Mouse (Mus musculus) ES-E14 (cell line): Measurements from ENCODE around the gene Epb42. TPM values are rescaled to one million over a fixed set of nuclear protein-coding genes. Genes with fewer than 3 reads are reported as not detected.
"Not testable (repeated sequence)": the region's sequence is repeated elsewhere in the genome, so short reads cannot be mapped to it uniquely, and the experiment has no call there.

Experiments
- DNase-seq: peaks from one replicate; pipeline ENCODE4 v3.0.0-alpha.2; 2013; ENCODE audit warnings: low read depth, low spot score
- H3K27ac ChIP-seq: 2 replicates; pipeline ENCODE4 v1.5.1; 2012; ENCODE audit warnings: low read depth, mild to moderate bottlenecking, low read length, moderate library complexity, mixed read lengths; ENCODE audit not compliant: poor library complexity, insufficient read depth, severe bottlenecking
- H3K36me3 ChIP-seq: 2 replicates; pipeline ENCODE4 v1.6.1; 2012; ENCODE audit warnings: mild to moderate bottlenecking, low read length, moderate library complexity, mixed read lengths; ENCODE audit not compliant: control insufficient read depth, poor library complexity, insufficient read depth, severe bottlenecking
- H3K4me1 ChIP-seq, 2 experiments: fragments of 150-350 bp in 1 of 2; sonication (generic) in 1 of 2; 2 replicates each; pipeline ENCODE4 v1.6.1; 2012; ENCODE audit warnings: low read length in 2 of 2, mild to moderate bottlenecking in 1 of 2, mixed read lengths in 1 of 2; ENCODE audit not compliant: control insufficient read depth in 2 of 2, insufficient read depth in 2 of 2, poor library complexity in 1 of 2
- H3K4me3 ChIP-seq, 2 experiments: fragments of 150-350 bp in 1 of 2; sonication (generic) in 1 of 2; 2 replicates each; pipeline ENCODE4 v1.5.1; 2012; ENCODE audit warnings: low read length in 2 of 2, low read depth in 1 of 2, mild to moderate bottlenecking in 1 of 2, mixed read lengths in 1 of 2; ENCODE audit not compliant: insufficient read depth in 1 of 2, poor library complexity in 1 of 2, severe bottlenecking in 1 of 2
- H3K9ac ChIP-seq: 2 replicates; pipeline ENCODE4 v1.6.1; 2012; ENCODE audit warnings: low read depth, mild to moderate bottlenecking, low read length, mixed read lengths; ENCODE audit not compliant: poor library complexity, insufficient read depth, severe bottlenecking
- H3K9me3 ChIP-seq: fragments of 150-350 bp; sonication (generic); 2 replicates; pipeline ENCODE4 v1.6.1; 2012; ENCODE audit warnings: low read depth, mild to moderate bottlenecking, low read length; ENCODE audit not compliant: control insufficient read depth, insufficient read depth
- CHD2 ChIP-seq: IDR thresholded peaks from 2 replicates; pipeline ENCODE4 v1.6.1; 2014; ENCODE audit warnings: mild to moderate bottlenecking, low read depth, low read length, inconsistent platforms
- HCFC1 ChIP-seq: IDR thresholded peaks from 2 replicates; pipeline ENCODE4 v1.6.1; 2012; ENCODE audit warnings: low read length, inconsistent platforms, borderline replicate concordance; ENCODE audit not compliant: insufficient read depth
- MAFK ChIP-seq: IDR thresholded peaks from 2 replicates; pipeline ENCODE4 v1.6.1; 2014; ENCODE audit warnings: mild to moderate bottlenecking, low read depth, low read length, inconsistent platforms; ENCODE audit not compliant: insufficient read depth
- ZC3H11A ChIP-seq: IDR thresholded peaks from 2 replicates; pipeline ENCODE4 v1.6.1; 2012; ENCODE audit warnings: low read depth, mild to moderate bottlenecking, inconsistent platforms, low read length, borderline replicate concordance
- ZNF384 ChIP-seq: IDR thresholded peaks from 2 replicates; pipeline ENCODE4 v1.6.1; 2012; ENCODE audit warnings: low read depth, low read length, inconsistent platforms
- in situ Hi-C, 2 experiments: fragments of 600-800 bp; cut with MboI; formaldehyde crosslinking; loops; one replicate each; pipeline ENCODE4 v1.15.1; 2025; ENCODE audit warnings: low sequenced_read_pairs in 2 of 2, inconsistent platforms in 1 of 2; ENCODE audit not compliant: unreplicated experiment in 2 of 2
- total RNA-seq: library from RNA; depleted of rRNA; stranded (reverse); fragments of 300-350 nt; gene quantifications from 2 replicates; pipeline ENCODE4 v1.2.3, GENCODE M21; 2012

Epb42 gene
- total RNA-seq, 1 experiment = not detected

- DNase-seq = no peak
- Histone ChIP-seq H3K4me3 (peak within 1 kb of the TSS; percentile 77 to 85), H3K9ac (peak within 1 kb of the TSS; percentile 79), H3K4me1 (peaks cover 2 to 3% of the 10 kb centered on the region in 2 experiments; a peak in 1 of 4 replicates), H3K36me3 (no peaks in the 10 kb centered on the region), H3K27ac (no peak within 1 kb of the TSS), H3K9me3 (no peaks in the 10 kb centered on the region)
- no peak for TF ChIP-seq HCFC1
- TF ChIP-seq CHD2 = no peak
- TF ChIP-seq MAFK = no peak
- no peak for TF ChIP-seq ZNF384
- TF ChIP-seq ZC3H11A = no peak
- in situ Hi-C loops = no loop called here
Measured at GRCm38 (mm10) chr2:120976990-120977925, 59.6 kb downstream of the Epb42 start, which contains the start of gene Tmem62. Gene Tmem62 (plus strand): TSS chr2:120977017.

GRCm38 (mm10) chr2:120976308-120976707 is 60.6 kb downstream of the Epb42 start:
- peak overlapping the region in 1 of 2 experiments; percentile 77; a peak in 1 of 4 replicates for H3K4me3 ChIP-seq
- DNase-seq = no peak
- no peaks in the 10 kb centered on the region for H3K36me3 ChIP-seq
- no peak overlapping the region for H3K27ac ChIP-seq
- TF ChIP-seq HCFC1 = no peak
- no peak for TF ChIP-seq ZNF384
- no peaks in the 10 kb centered on the region for H3K9me3 ChIP-seq
- H3K9ac ChIP-seq = no peak overlapping the region
- in situ Hi-C loops = no loop called here
- H3K4me1 ChIP-seq = peaks cover 2 to 3% of the 10 kb centered on the region in 2 experiments; a peak in 1 of 4 replicates

GRCm38 (mm10) chr2:120972964-120973363 is 63.9 kb downstream of the Epb42 start:
- in situ Hi-C loops = no loop called here
- H3K4me1 ChIP-seq = peaks cover 2 to 3% of the 10 kb centered on the region in 2 experiments; a peak in 1 of 4 replicates
- no peak overlapping the region for H3K27ac ChIP-seq
- DNase-seq = no peak
- no peak for TF ChIP-seq ZC3H11A
- TF ChIP-seq CHD2 = no peak
- TF ChIP-seq MAFK = no peak
- no peak for TF ChIP-seq HCFC1
- no peak for TF ChIP-seq ZNF384
- no peaks in the 10 kb centered on the region for H3K36me3 ChIP-seq
- H3K9me3 ChIP-seq = no peaks in the 10 kb centered on the region
- H3K4me3 ChIP-seq = peak overlapping the region in 1 of 2 experiments; percentile 49; a peak in 2 of 4 replicates
- no peak overlapping the region for H3K9ac ChIP-seq

GRCm38 (mm10) chr2:120972257-120972656 is 64.6 kb downstream of the Epb42 start:
- H3K27ac ChIP-seq, H3K9me3 ChIP-seq, DNase-seq, H3K36me3 ChIP-seq, H3K4me1 ChIP-seq, in situ Hi-C loops, H3K9ac ChIP-seq, H3K4me3 ChIP-seq: not testable (repeated sequence)

GRCm38 (mm10) chr2:120971766-120972165 is 65.1 kb downstream of the Epb42 start:
- peaks cover 2% of the 10 kb centered on the region in 2 experiments; a peak in 1 of 4 replicates for H3K4me1 ChIP-seq
- no peaks in the 10 kb centered on the region for H3K36me3 ChIP-seq
- DNase-seq = no peak
- H3K27ac ChIP-seq = no peak overlapping the region
- H3K4me3 ChIP-seq = no peak overlapping the region
- H3K9ac ChIP-seq = no peak overlapping the region
- no peaks in the 10 kb centered on the region for H3K9me3 ChIP-seq
- in situ Hi-C loops = no loop called here
- TF ChIP-seq ZNF384 (no peak), CHD2 (no peak), HCFC1 (no peak), ZC3H11A (no peak), MAFK (no peak)
